Mouse (Mus musculus): Measurements from ENCODE around the gene Tkfc. TPM values are rescaled to one million over a fixed set of nuclear protein-coding genes. Genes with fewer than 3 reads are reported as not detected.

The Tkfc gene
- 29.7 TPM for polyA plus RNA-seq (2014; fragmentation: Illumina TruSeq; extraction: RNeasy Lipid Tissue Mini Kit (QIAGEN cat#74804); ENCODE audit: low replicate concordance)

DNA sequence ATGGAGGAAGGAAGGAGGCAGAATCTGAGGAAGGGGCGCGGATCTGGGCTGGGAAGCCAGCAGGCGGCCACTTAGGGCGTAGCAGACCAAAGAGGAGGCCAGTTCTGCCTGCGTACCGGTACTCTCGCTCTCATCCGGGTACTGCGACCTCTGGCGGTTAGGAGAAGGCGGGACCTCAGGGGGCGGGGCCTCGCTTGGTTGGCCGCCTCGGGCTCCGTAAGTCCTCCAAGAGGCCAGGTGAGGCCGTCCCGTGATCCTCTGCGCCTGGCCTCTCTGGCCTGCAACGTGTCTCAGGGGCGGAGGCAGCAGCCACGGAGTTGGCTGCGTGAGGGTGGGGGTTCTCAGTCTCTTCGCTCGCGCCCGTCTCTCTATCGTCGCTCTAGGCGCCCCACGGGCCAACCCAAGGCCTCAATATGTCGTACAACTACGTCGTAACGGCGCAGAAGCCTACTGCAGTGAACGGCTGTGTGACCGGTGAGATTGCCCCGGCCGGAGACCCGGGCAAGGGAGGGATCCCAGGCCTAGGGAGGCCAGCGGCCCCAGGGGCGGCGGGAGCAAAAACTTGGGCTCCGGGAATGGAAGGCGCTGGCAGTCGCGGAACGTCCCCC, at the start of gene Tkfc, which contains the start of gene Ddb1:
TSS of gene Tkfc (minus strand) at position 362 of the 608 bp plus-strand sequence.
TSS of gene Ddb1 (plus strand) at position 35 of the 608 bp plus-strand sequence.

DNA sequence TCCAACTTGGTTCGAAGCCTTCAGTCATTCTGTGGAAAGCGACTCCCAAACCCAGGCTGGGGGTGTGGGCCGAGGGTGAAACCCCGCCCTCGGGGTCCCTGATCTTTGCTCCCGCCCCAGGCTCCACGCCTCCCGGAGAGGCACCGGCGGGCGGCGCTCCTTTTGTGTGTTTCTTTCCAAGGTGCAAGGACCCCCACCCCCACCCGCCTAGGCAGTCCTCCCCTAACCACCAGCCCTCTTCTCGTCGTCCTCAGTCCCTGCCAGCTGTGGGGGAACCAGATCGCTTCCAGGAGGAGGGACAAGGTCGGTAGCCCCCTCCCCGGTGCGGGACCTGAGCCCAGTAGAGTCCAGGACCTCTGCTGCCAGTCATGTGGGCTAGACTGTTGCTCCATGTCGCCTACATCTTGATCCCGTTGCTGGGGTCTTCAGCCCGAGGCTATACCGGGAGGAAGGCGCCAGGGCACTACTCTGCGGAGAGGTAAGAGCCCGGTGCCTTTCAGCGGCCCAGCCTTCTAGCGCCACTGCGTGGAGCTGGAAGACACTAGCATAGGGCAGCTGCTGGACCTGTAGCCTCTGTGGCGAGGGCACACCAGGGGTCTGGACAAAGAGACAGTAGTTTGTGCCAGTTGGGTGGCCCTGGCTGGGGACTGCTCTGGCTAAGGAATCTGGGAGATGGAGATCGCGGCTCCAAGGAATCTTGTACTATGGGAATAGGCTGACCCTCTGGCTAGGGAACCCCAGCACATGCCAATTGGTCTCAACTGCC, 28.8 kb upstream of the Tkfc start, which contains the start of gene Vwce:
TSS of gene Vwce (plus strand) at position 108 of the 766 bp plus-strand sequence.

DNA sequence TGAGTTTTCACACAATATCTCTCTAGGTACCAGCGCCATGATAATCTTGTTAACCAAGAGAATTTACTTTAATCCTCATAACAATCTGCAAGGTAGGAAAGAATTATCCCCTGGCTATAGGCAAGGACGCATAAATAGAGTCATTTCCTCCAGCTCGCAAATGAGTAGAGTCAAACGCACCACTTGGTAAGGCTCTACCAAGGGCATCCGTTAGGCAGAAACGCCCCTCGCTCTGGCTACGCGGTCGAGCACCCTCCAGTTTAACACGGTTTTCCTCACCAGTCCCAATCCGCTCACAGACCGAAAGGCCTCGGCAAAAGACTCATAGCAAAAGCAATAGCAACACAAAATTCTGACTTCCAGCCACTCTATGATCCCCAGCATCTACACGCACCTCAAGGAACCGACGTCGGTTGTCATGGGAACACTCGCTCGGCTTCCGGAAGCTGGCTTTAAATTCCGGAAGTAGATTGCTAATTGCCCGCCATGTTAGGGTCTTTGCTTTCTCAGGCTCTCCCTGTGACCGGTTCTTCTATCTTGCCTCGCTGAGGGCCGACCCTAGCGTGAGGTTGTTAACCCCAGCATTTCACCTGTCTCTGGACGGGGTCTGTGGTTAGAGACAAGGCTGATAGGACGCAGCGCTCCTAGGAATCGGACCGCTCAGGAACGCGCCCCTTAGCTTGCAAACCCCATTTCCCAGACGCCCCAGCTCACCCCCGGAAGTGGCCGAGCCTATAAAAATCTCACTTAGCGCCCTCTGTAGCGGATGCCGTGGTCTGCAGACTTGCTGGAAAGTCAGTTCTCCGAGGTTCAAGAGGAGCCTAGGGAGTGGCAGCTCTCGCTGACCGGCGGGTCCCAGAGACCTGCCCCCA, 28.5 kb downstream of the Tkfc start, which contains the start of the genes Cyb561a3 and Tmem138:
TSS of gene Cyb561a3 (plus strand) at position 483 of the 872 bp plus-strand sequence.
TSS of gene Tmem138 (minus strand) at position 673 of the 872 bp plus-strand sequence.

DNA sequence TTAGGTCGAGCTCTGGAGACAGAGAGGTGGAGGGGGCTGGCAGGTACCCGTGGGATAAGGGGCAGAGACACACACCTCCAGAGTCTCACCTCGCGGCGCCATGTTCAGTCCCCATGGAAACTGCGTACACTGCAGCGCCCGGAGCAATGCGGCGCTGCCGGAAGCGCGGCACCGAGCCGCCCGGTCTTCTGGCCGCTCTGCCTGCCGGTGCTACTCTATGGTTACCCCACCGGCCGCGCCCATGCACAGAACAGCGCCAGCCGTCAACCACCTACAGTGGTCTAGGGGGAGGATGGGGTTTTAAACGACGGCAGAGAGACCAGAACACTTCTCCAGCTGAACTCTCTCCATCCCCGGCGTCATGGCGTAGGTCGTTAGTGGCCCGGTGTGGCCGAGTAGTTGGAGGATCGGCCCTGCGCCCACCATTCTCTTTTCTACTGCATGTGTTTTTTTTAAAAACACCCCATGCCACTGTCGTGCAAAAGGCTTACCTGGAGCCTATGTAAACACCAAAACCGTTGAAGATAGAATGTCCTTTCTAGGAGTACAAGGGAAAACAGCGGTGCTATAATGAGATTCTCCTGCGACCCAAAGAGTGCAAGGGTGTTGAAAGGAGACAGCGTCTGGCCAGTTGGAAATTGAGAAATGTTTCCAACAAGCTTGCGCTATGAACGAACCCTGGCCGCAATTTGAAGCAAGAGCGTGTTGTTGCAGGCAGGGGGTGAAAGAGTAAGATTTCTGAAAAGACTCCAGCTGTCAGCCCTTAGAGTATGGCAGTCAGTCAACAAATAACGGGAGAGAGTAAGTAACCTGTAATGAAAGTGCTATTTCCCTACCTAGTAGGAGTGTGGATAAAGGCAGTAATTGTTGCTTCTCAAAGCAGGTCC, 49.6 kb downstream of the Tkfc start, which contains the start of gene Tmem216:
TSS of gene Tmem216 (minus strand) at position 615 of the 887 bp plus-strand sequence.

Other genes starting within 250 kb of the Tkfc start
- 1.2 TPM for gene Syt7, start 216.6 kb downstream of the Tkfc start, polyA plus RNA-seq (2014; fragmentation: Illumina TruSeq; extraction: RNeasy Lipid Tissue Mini Kit (QIAGEN cat#74804); ENCODE audit: low replicate concordance)
- not detected for gene Lrrc10b, start 148.2 kb downstream of the Tkfc start, polyA plus RNA-seq (2014; fragmentation: Illumina TruSeq; extraction: RNeasy Lipid Tissue Mini Kit (QIAGEN cat#74804); ENCODE audit: low replicate concordance)
- gene Ppp1r32, start 122.7 kb downstream of the Tkfc start, polyA plus RNA-seq (2014; fragmentation: Illumina TruSeq; extraction: RNeasy Lipid Tissue Mini Kit (QIAGEN cat#74804); ENCODE audit: low replicate concordance), result not detected
- 66.4 TPM for gene Cpsf7, start 80.4 kb downstream of the Tkfc start, polyA plus RNA-seq (2014; fragmentation: Illumina TruSeq; extraction: RNeasy Lipid Tissue Mini Kit (QIAGEN cat#74804); ENCODE audit: low replicate concordance)
- 51.4 TPM for gene Sdhaf2, start 79.5 kb downstream of the Tkfc start, polyA plus RNA-seq (2014; fragmentation: Illumina TruSeq; extraction: RNeasy Lipid Tissue Mini Kit (QIAGEN cat#74804); ENCODE audit: low replicate concordance)
- gene Tmem216, start 49.4 kb downstream of the Tkfc start, polyA plus RNA-seq (2014; fragmentation: Illumina TruSeq; extraction: RNeasy Lipid Tissue Mini Kit (QIAGEN cat#74804); ENCODE audit: low replicate concordance), result 1.3 TPM
- 2.1 TPM for gene Cyb561a3, start 28.5 kb downstream of the Tkfc start, polyA plus RNA-seq (2014; fragmentation: Illumina TruSeq; extraction: RNeasy Lipid Tissue Mini Kit (QIAGEN cat#74804); ENCODE audit: low replicate concordance)
- gene Tmem138, start 28.3 kb downstream of the Tkfc start, polyA plus RNA-seq (2014; fragmentation: Illumina TruSeq; extraction: RNeasy Lipid Tissue Mini Kit (QIAGEN cat#74804); ENCODE audit: low replicate concordance), result 2.0 TPM
- 63.5 TPM for gene Ddb1, start 327 bp downstream of the Tkfc start, polyA plus RNA-seq (2014; fragmentation: Illumina TruSeq; extraction: RNeasy Lipid Tissue Mini Kit (QIAGEN cat#74804); ENCODE audit: low replicate concordance)
- gene Vwce, start 28.6 kb upstream of the Tkfc start, polyA plus RNA-seq (2014; fragmentation: Illumina TruSeq; extraction: RNeasy Lipid Tissue Mini Kit (QIAGEN cat#74804); ENCODE audit: low replicate concordance), result 3.6 TPM
- not detected for gene Pga5, start 72.4 kb upstream of the Tkfc start, polyA plus RNA-seq (2014; fragmentation: Illumina TruSeq; extraction: RNeasy Lipid Tissue Mini Kit (QIAGEN cat#74804); ENCODE audit: low replicate concordance)
- gene Vps37c, start 83.1 kb upstream of the Tkfc start, polyA plus RNA-seq (2014; fragmentation: Illumina TruSeq; extraction: RNeasy Lipid Tissue Mini Kit (QIAGEN cat#74804); ENCODE audit: low replicate concordance), result 1.3 TPM
- not detected for gene Cd5, start 133.3 kb upstream of the Tkfc start, polyA plus RNA-seq (2014; fragmentation: Illumina TruSeq; extraction: RNeasy Lipid Tissue Mini Kit (QIAGEN cat#74804); ENCODE audit: low replicate concordance)
- not detected for gene Cd6, start 224.4 kb upstream of the Tkfc start, polyA plus RNA-seq (2014; fragmentation: Illumina TruSeq; extraction: RNeasy Lipid Tissue Mini Kit (QIAGEN cat#74804); ENCODE audit: low replicate concordance)
- gene Slc15a3, start 234.1 kb upstream of the Tkfc start, polyA plus RNA-seq (2014; fragmentation: Illumina TruSeq; extraction: RNeasy Lipid Tissue Mini Kit (QIAGEN cat#74804); ENCODE audit: low replicate concordance), result 1.2 TPM

Data from small intestine, adult 10 weeks (tissue).